Mouse (Mus musculus): ENCODE measurements around the gene Inpp5e.

DNA sequence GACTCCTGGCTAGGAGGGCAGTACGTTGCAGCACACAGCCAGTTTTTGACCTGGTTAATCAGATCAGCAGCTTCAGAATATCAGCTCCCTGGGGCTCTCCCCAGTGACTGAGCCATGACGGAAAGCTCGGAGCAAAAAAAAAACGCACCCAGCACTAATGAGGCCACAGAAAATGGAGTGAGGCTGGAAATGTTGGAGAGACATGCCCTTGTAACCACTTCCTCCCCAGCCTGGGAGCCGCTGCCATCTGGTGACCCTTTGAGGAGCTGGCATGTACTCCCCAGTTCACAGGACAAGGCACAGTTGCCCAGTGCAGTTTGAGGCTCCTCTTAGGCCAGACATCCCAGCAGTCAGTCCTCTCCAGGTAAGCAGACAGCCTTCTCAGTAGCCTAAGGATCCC, 1.1 kb upstream of the Inpp5e start:
- no peak for TF ChIP-seq CTCF (IDR thresholded peaks at IDR 0.05; ENCODE audit: extremely low read depth, insufficient read depth, low read length)
- no peak for TF ChIP-seq POLR2A (IDR thresholded peaks at IDR 0.05; ENCODE audit: extremely low read depth, insufficient read depth, low read length)
